Mouse (Mus musculus) left cerebral cortex, adult 8-10 months (tissue): ENCODE results near the gene Tgfb3. TPM values are rescaled to one million over a fixed set of nuclear protein-coding genes. Genes with fewer than 3 reads are reported as not detected.

Experiments
- DNase-seq, 2 experiments: peaks; one replicate each; pipeline ENCODE4 v3.0.0; 2022; ENCODE audit warnings: low spot score in 2 of 2
- total RNA-seq, 4 experiments: library from RNA; stranded (reverse); gene quantifications; 2 replicates each; pipeline ENCODE4 v1.2.4; 2022

Tgfb3 gene
- total RNA-seq, 4 experiments from 2014 or later, result 13.9 to 14.8 (median 14.2) TPM

GRCm38 (mm10) chr12:86079202-86079667 is 394 bp upstream of the Tgfb3 start:
- DNase-seq, result peak; percentile 82 to 95

- no peak for DNase-seq
Measured at GRCm38 (mm10) chr12:86078176-86078552, 677 bp downstream of the Tgfb3 start.

GRCm38 (mm10) chr12:86077736-86078135 is 1.1 kb downstream of the Tgfb3 start:
- DNase-seq, result peak in 1 of 2 experiments; percentile 14

- peak in 1 of 2 experiments; percentile 42 for DNase-seq
Measured at GRCm38 (mm10) chr12:86077322-86077721, 1.5 kb downstream of the Tgfb3 start.

GRCm38 (mm10) chr12:86076321-86076901 is 2.4 kb downstream of the Tgfb3 start:
- DNase-seq, result peak in 1 of 2 experiments; percentile 36

- DNase-seq, result no peak
Measured at GRCm38 (mm10) chr12:86075358-86075757, 3.5 kb downstream of the Tgfb3 start.

- DNase-seq, result no peak
Measured at GRCm38 (mm10) chr12:86074681-86075080, 4.2 kb downstream of the Tgfb3 start.

- no peak for DNase-seq
Measured at GRCm38 (mm10) chr12:86071432-86071831, 7.4 kb downstream of the Tgfb3 start.

- no peak for DNase-seq
Measured at GRCm38 (mm10) chr12:86064796-86065195, 14.0 kb downstream of the Tgfb3 start.

GRCm38 (mm10) chr12:86059341-86059740 is 19.5 kb downstream of the Tgfb3 start:
- DNase-seq, result no peak

GRCm38 (mm10) chr12:86057516-86057915 is 21.3 kb downstream of the Tgfb3 start:
- no peak for DNase-seq

GRCm38 (mm10) chr12:86056976-86057375 is 21.9 kb downstream of the Tgfb3 start:
- DNase-seq, result no peak

GRCm38 (mm10) chr12:86055306-86055705 is 23.5 kb downstream of the Tgfb3 start:
- DNase-seq, result no peak

- no peak for DNase-seq
Measured at GRCm38 (mm10) chr12:86051477-86051876, 27.4 kb downstream of the Tgfb3 start.

- DNase-seq, result no peak
Measured at GRCm38 (mm10) chr12:86049813-86050212, 29.0 kb downstream of the Tgfb3 start.

- DNase-seq, result no peak
Measured at GRCm38 (mm10) chr12:86047376-86047775, 31.5 kb downstream of the Tgfb3 start.

GRCm38 (mm10) chr12:86046776-86047175 is 32.1 kb downstream of the Tgfb3 start:
- no peak for DNase-seq

- no peak for DNase-seq
Measured at GRCm38 (mm10) chr12:86046141-86046540, 32.7 kb downstream of the Tgfb3 start.

- DNase-seq, result no peak
Measured at GRCm38 (mm10) chr12:86039751-86040150, 39.1 kb downstream of the Tgfb3 start.

GRCm38 (mm10) chr12:86039078-86039477 is 39.8 kb downstream of the Tgfb3 start:
- DNase-seq, result no peak

- DNase-seq, result no peak
Measured at GRCm38 (mm10) chr12:86037235-86037921, 41.5 kb downstream of the Tgfb3 start.

- no peak for DNase-seq
Measured at GRCm38 (mm10) chr12:86036368-86037166, 42.3 kb downstream of the Tgfb3 start.
